Mouse (Mus musculus) CD4-positive, CD25-positive, alpha-beta regulatory T cell (primary cell): ENCODE data around the gene Rbsn. TPM values are rescaled to one million over a fixed set of nuclear protein-coding genes. Genes with fewer than 3 reads are reported as not detected.

ENCODE experiments used
- polyA plus RNA-seq: library from polyadenylated mRNA; unstranded; fragments of 100-300 nt; shearing (Covaris generic); gene quantifications from one replicate; pipeline ENCODE4 v1.2.1, GENCODE M21; 2017

The Rbsn gene
- polyA plus RNA-seq: 19.1 TPM

DNA sequence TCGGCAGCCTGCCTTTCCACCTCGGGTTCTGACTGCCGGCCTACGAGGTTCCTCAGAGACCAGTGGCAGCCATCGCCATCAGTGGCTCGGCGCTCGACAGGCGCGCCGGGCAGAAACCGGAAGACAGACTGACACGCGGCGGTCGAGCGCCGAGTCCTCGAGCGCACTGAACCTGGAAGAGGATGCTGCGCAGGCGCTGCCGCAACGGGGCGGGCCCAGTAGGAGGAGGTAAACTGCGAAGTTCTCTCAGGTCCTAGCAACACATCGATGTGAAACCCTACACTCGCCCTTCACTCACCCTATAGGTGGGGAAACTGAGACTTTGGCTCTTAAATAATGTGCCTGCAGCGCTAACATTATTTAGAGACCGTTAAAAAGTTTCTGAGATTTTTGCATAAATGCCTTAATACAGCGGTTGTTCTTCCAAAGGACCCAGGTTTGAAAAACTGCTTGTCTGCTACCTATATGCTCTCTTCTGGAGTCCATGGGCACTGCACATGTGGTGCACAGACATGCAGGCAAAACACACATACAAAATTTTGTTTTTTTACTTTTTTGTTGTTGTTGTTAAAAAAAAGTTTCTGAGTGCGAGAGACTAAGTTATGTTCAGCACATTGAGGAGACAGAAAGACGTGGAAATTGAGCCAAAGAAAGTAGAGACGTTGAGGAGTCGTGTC is at the start of gene Rbsn:
Rbsn (minus strand) TSS at position 153 of the 677 bp plus-strand sequence.

DNA sequence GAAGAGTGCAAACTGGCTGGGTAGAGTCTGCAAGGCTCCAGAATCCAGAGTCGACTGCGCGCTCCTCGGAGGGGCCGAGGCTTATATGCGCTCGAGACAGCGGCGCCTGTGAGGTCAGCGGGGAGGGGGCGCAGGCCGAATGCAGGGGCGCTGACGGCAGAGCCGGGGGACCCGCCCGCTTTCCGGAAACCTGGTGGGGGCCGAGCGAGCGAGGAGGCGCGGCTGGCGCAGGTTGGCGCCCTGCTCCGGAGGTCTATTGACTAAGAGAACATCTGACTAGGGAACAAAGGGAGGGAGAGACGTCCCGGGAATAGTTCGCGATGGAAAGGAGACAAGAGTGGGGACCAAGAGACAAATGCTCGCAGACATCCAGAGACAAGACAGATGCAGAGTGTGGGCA is 29.9 kb upstream of the Rbsn start, which contains the start of gene Trh:
Trh (minus strand) TSS at position 60 of the 400 bp plus-strand sequence.

DNA sequence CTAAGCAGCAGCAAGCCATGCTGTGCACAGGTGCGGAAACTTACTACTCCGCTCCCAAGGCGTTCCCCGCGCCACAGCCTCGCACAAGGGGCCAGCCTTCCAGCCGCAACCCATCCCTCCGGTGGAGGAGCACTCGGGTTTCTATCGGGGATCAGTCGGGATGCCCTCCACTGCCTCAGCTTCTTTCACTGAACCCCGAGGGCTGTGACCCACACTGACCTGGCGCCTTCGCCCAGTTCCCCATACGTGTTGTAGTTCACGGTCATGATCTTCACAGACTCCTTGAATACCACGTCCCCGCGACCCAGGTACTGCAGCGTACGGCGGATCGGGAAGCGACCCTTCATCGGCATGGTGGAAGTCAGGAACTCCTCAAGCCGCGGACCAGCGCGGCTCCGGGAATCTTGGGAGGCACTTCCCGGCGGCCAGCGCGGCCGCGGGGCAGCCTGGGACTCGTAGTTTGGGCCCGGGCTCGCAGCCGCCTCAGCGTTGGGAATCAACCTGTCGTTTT is 31.0 kb downstream of the Rbsn start, which contains the start of gene Mrps25:
Mrps25 (minus strand) TSS at position 413 of the 511 bp plus-strand sequence.

Other genes starting within 250 kb of the Rbsn start
- 0.13 TPM for gene Fgd5, start 236.0 kb downstream of the Rbsn start, polyA plus RNA-seq
- 81.7 TPM for gene Nr2c2, start 123.5 kb downstream of the Rbsn start, polyA plus RNA-seq
- 41.4 TPM for gene Mrps25, start 30.9 kb downstream of the Rbsn start, polyA plus RNA-seq
- not detected for gene Trh, start 29.7 kb upstream of the Rbsn start, polyA plus RNA-seq